8 mouse cellular contexts compared by ENCODE assay signal in genomic region chr12:40445648-40446449, GRCm38 (mm10). TPM values are rescaled to one million over a fixed set of nuclear protein-coding genes. Genes with fewer than 3 reads are reported as not detected.
DNase-seq lines count a peak whose midpoint lies in the region; ATAC-seq lines count a peak whose summit lies in the region.

TSS of gene Zfp277 (minus strand) at chr12:40445902.
TSS of gene Dock4 (plus strand) at chr12:40445952.

- ATAC-seq in inflammation-experienced regulatory T-cells, adult 6 months = peak; percentile 94
- ATAC-seq in megakaryocyte-erythroid progenitor cell, adult 5-6 weeks (replicated peaks; ENCODE audit: low FRiP score, low TSS enrichment, poor library complexity, severe bottlenecking) = peak; percentile 99

- DNase-seq in adrenal gland, adult (ENCODE audit: inconsistent age in 2 of 2, low spot score in 1 of 2) = peak; percentile 99 to 100
- DNase-seq in embryo, embryonic 10.5 days (ENCODE audit: low spot score) = peak; percentile 99
- peak; percentile 99 for DNase-seq in gastrocnemius, postnatal 14 days
- DNase-seq in left cerebral cortex, postnatal 10 days (ENCODE audit: extremely low spot score in 1 of 2, low spot score in 2 of 2) = peak; percentile 99
- peak; percentile 98 for DNase-seq in right cerebral cortex, postnatal 25 days
- DNase-seq in urinary bladder, postnatal 4 days (ENCODE audit: low spot score in 2 of 2) = peak; percentile 98

- intact Hi-C loops in gastrocnemius, postnatal 14 days (cut with DNase I; ENCODE audit: low total_unique reads) = no loop called here
- intact Hi-C loops in left cerebral cortex, postnatal 10 days (cut with DNase I) = loop anchor here (5.0 to 10.0 kb wide), 3 partner anchors 51 to 349 kb away; no protein-coding TSS in a partner anchor

RNA-seq across cellular contexts. Expression of gene Zfp277, which starts in this region (rescaled TPM):
- total RNA-seq in gastrocnemius, postnatal 14 days (2021) = 10 to 100 TPM in 1 of 2 experiments, 1 to 10 TPM in 1; 9.7 to 10.8 TPM
- 10 to 100 TPM; 32.8 to 38.7 (median 38.7) TPM for polyA plus RNA-seq in inflammation-experienced regulatory T-cells, adult 6 months (2017; shearing (Covaris generic))
- total RNA-seq in left cerebral cortex, postnatal 10 days (2021) = 10 to 100 TPM; 22.8 to 25.0 TPM
- 16.7 and 17.5 TPM in 2 replicates for total RNA-seq in megakaryocyte-erythroid progenitor cell, adult 5-6 weeks (2014; fragmentation: Nextera tagmentation)
- 25.5 and 34.8 TPM in 2 replicates for total RNA-seq in megakaryocyte-erythroid progenitor cell, adult 5-6 weeks (2017)

RNA-seq across cellular contexts. Expression of gene Dock4, which starts in this region (rescaled TPM):
- total RNA-seq in gastrocnemius, postnatal 14 days (2021) = 10 to 100 TPM; 14.8 to 15.9 TPM
- polyA plus RNA-seq in inflammation-experienced regulatory T-cells, adult 6 months (2017; shearing (Covaris generic)) = 1 to 10 TPM in 1 of 3 experiments, under 1 TPM in 2; 0.79 to 1.2 (median 0.80) TPM
- 10 to 100 TPM; 69.4 to 69.7 TPM for total RNA-seq in left cerebral cortex, postnatal 10 days (2021)
- total RNA-seq in megakaryocyte-erythroid progenitor cell, adult 5-6 weeks (2014; fragmentation: Nextera tagmentation) = 0.15 TPM in 1 of 2 replicates, not detected in the other
- total RNA-seq in megakaryocyte-erythroid progenitor cell, adult 5-6 weeks (2017) = 0.38 TPM in 1 of 2 replicates, not detected in the other

Comparison
In these comparisons a context has a peak if more than half of its experiments do, and no peak if none do; other contexts are left out.
1. Peak in every context shown above with its lines: DNase-seq and ATAC-seq.
2. RNA of gene Dock4 (total RNA-seq): 69.4 to 69.7 TPM in left cerebral cortex, postnatal 10 days and 14.8 to 15.9 TPM in gastrocnemius, postnatal 14 days; 0.15 to 0.38 TPM in megakaryocyte-erythroid progenitor cell, adult 5-6 weeks; every median in the first group is over 10 times any median in the second.
3. RNA of gene Dock4 (total RNA-seq): 69.4 to 69.7 TPM in left cerebral cortex, postnatal 10 days; 14.8 to 15.9 TPM in gastrocnemius, postnatal 14 days; every median in the first group is over 4 times any median in the second.